Mouse (Mus musculus) ES-E14 (cell line): ENCODE results near the gene Tacr2. TPM values are rescaled to one million over a fixed set of nuclear protein-coding genes. Genes with fewer than 3 reads are reported as not detected.

Source experiments
- DNase-seq: peaks from one replicate; pipeline ENCODE4 v3.0.0-alpha.2; 2013; ENCODE audit warnings: low read depth, low spot score
- H3K27ac ChIP-seq: 2 replicates; pipeline ENCODE4 v1.5.1; 2012; ENCODE audit warnings: low read depth, mild to moderate bottlenecking, low read length, moderate library complexity, mixed read lengths; ENCODE audit not compliant: poor library complexity, insufficient read depth, severe bottlenecking
- H3K36me3 ChIP-seq: 2 replicates; pipeline ENCODE4 v1.6.1; 2012; ENCODE audit warnings: mild to moderate bottlenecking, low read length, moderate library complexity, mixed read lengths; ENCODE audit not compliant: control insufficient read depth, poor library complexity, insufficient read depth, severe bottlenecking
- H3K4me1 ChIP-seq, 2 experiments: fragments of 150-350 bp in 1 of 2; sonication (generic) in 1 of 2; 2 replicates each; pipeline ENCODE4 v1.6.1; 2012; ENCODE audit warnings: low read length in 2 of 2, mild to moderate bottlenecking in 1 of 2, mixed read lengths in 1 of 2; ENCODE audit not compliant: control insufficient read depth in 2 of 2, insufficient read depth in 2 of 2, poor library complexity in 1 of 2
- H3K4me3 ChIP-seq, 2 experiments: fragments of 150-350 bp in 1 of 2; sonication (generic) in 1 of 2; 2 replicates each; pipeline ENCODE4 v1.5.1; 2012; ENCODE audit warnings: low read length in 2 of 2, low read depth in 1 of 2, mild to moderate bottlenecking in 1 of 2, mixed read lengths in 1 of 2; ENCODE audit not compliant: insufficient read depth in 1 of 2, poor library complexity in 1 of 2, severe bottlenecking in 1 of 2
- H3K9ac ChIP-seq: 2 replicates; pipeline ENCODE4 v1.6.1; 2012; ENCODE audit warnings: low read depth, mild to moderate bottlenecking, low read length, mixed read lengths; ENCODE audit not compliant: poor library complexity, insufficient read depth, severe bottlenecking
- H3K9me3 ChIP-seq: fragments of 150-350 bp; sonication (generic); 2 replicates; pipeline ENCODE4 v1.6.1; 2012; ENCODE audit warnings: low read depth, mild to moderate bottlenecking, low read length; ENCODE audit not compliant: control insufficient read depth, insufficient read depth
- CHD2 ChIP-seq: IDR thresholded peaks from 2 replicates; pipeline ENCODE4 v1.6.1; 2014; ENCODE audit warnings: mild to moderate bottlenecking, low read depth, low read length, inconsistent platforms
- HCFC1 ChIP-seq: IDR thresholded peaks from 2 replicates; pipeline ENCODE4 v1.6.1; 2012; ENCODE audit warnings: low read length, inconsistent platforms, borderline replicate concordance; ENCODE audit not compliant: insufficient read depth
- MAFK ChIP-seq: IDR thresholded peaks from 2 replicates; pipeline ENCODE4 v1.6.1; 2014; ENCODE audit warnings: mild to moderate bottlenecking, low read depth, low read length, inconsistent platforms; ENCODE audit not compliant: insufficient read depth
- ZC3H11A ChIP-seq: IDR thresholded peaks from 2 replicates; pipeline ENCODE4 v1.6.1; 2012; ENCODE audit warnings: low read depth, mild to moderate bottlenecking, inconsistent platforms, low read length, borderline replicate concordance
- ZNF384 ChIP-seq: IDR thresholded peaks from 2 replicates; pipeline ENCODE4 v1.6.1; 2012; ENCODE audit warnings: low read depth, low read length, inconsistent platforms
- in situ Hi-C, 2 experiments: fragments of 600-800 bp; cut with MboI; formaldehyde crosslinking; loops; one replicate each; pipeline ENCODE4 v1.15.1; 2025; ENCODE audit warnings: low sequenced_read_pairs in 2 of 2, inconsistent platforms in 1 of 2; ENCODE audit not compliant: unreplicated experiment in 2 of 2
- total RNA-seq: library from RNA; depleted of rRNA; stranded (reverse); fragments of 300-350 nt; gene quantifications from 2 replicates; pipeline ENCODE4 v1.2.3, GENCODE M21; 2012

The Tacr2 gene
- total RNA-seq, 1 experiment: 0.18 TPM

- Histone ChIP-seq H3K4me3 (no peak overlapping the region; a peak in 1 of 4 replicates), H3K27ac (peak overlapping the region; percentile 64), H3K4me1 (peaks cover 8 to 11% of the 10 kb centered on the region in 2 experiments), H3K9ac (peak overlapping the region; percentile 36; the same call in 1 of the 2 replicates), H3K9me3 (no peaks in the 10 kb centered on the region), H3K36me3 (peaks cover 15% of the 10 kb centered on the region)
- in situ Hi-C loops: no loop called here
- DNase-seq: no peak
- TF ChIP-seq ZNF384 (no peak), HCFC1 (no peak), ZC3H11A (no peak), CHD2 (no peak), MAFK (no peak)
These were observed 31.1 kb downstream of the Tacr2 start for GRCm38 (mm10) chr10:62283206-62283792.

- H3K36me3 ChIP-seq: peaks cover 7% of the 10 kb centered on the region; the same call in 1 of the 2 replicates
- no peak for DNase-seq
- no peak overlapping the region for H3K4me3 ChIP-seq
- TF ChIP-seq ZNF384 (no peak), HCFC1 (no peak), ZC3H11A (no peak), MAFK (no peak), CHD2 (no peak)
- no peak overlapping the region for H3K27ac ChIP-seq
- H3K4me1 ChIP-seq: peaks cover 8% of the 10 kb centered on the region in 2 experiments
- H3K9me3 ChIP-seq: no peaks in the 10 kb centered on the region
- no peak overlapping the region for H3K9ac ChIP-seq
- in situ Hi-C loops: no loop called here
These were observed 35.4 kb downstream of the Tacr2 start for GRCm38 (mm10) chr10:62287460-62288124.

DNA sequence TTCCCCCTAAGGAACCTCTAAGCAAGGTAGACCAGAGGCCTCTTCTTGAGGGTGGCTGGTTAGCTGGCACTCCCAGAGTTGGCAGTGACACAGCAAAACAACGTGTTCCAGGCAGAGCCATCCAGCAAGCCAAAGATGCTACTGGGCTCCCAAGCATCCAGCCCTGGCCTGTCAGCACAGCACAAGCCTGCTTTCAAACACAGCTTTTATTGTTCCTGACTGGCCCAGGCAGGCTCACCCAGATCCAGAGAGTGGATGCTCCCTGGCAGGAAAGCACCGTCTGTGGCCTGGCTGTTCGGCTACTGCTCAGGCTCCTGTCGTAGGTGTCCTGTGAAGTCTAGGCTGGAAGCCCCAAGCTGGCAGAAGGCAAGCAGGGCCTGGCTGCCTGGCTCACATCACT, 41.9 kb downstream of the Tacr2 start:
- peaks cover 0 to 7% of the 10 kb centered on the region in 2 experiments; a peak in 1 of 4 replicates for H3K4me1 ChIP-seq
- in situ Hi-C loops: no loop called here
- H3K36me3 ChIP-seq: peaks cover 3% of the 10 kb centered on the region; the same call in 1 of the 2 replicates
- no peak overlapping the region for H3K9ac ChIP-seq
- H3K4me3 ChIP-seq: no peak overlapping the region
- no peak for TF ChIP-seq HCFC1
- TF ChIP-seq MAFK: no peak
- DNase-seq: no peak
- H3K27ac ChIP-seq: no peak overlapping the region
- no peaks in the 10 kb centered on the region for H3K9me3 ChIP-seq

- in situ Hi-C loops: no loop called here
- no peak overlapping the region for H3K27ac ChIP-seq
These were observed 44.0 kb downstream of the Tacr2 start for GRCm38 (mm10) chr10:62296086-62296872.

More at GRCm38 (mm10) chr10:62296086-62296872, 44.0 kb downstream of the Tacr2 start:
- DNase-seq: no peak
- H3K4me3 ChIP-seq: peak overlapping the region in 1 of 2 experiments; percentile 6; a peak in 2 of 4 replicates
- H3K9ac ChIP-seq: peak overlapping the region; percentile 29; the same call in 1 of the 2 replicates
- H3K9me3 ChIP-seq: no peaks in the 10 kb centered on the region
- no peaks in the 10 kb centered on the region for H3K36me3 ChIP-seq
- no peak for TF ChIP-seq ZC3H11A
- no peak for TF ChIP-seq ZNF384
- no peak for TF ChIP-seq HCFC1
- TF ChIP-seq MAFK: no peak
- no peak for TF ChIP-seq CHD2
- H3K4me1 ChIP-seq: peaks cover 0 to 7% of the 10 kb centered on the region in 2 experiments; a peak in 1 of 4 replicates
